Mouse (Mus musculus) heart, embryonic 10.5 days (tissue): ENCODE measurements around the gene Retnlg. TPM values are rescaled to one million over a fixed set of nuclear protein-coding genes. Genes with fewer than 3 reads are reported as not detected.

Experiments
- DNase-seq: peaks from one replicate; pipeline ENCODE4 v3.0.0-alpha.2; 2017; ENCODE audit warnings: low spot score
- H3K27ac ChIP-seq: fragments of 300-500 bp; sonication (generic); 2 replicates; pipeline ENCODE4 v1.5.1; 2016; ENCODE audit warnings: mild to moderate bottlenecking
- H3K27me3 ChIP-seq: fragments of 300-500 bp; sonication (generic); 2 replicates; pipeline ENCODE4 v1.6.1; 2016; ENCODE audit warnings: mild to moderate bottlenecking; ENCODE audit not compliant: poor library complexity, insufficient read depth, severe bottlenecking
- H3K36me3 ChIP-seq: fragments of 300-500 bp; sonication (generic); 2 replicates; pipeline ENCODE4 v1.6.1; 2016; ENCODE audit warnings: mild to moderate bottlenecking, moderate library complexity
- H3K4me1 ChIP-seq: fragments of 300-500 bp; sonication (generic); 2 replicates; pipeline ENCODE4 v1.6.1; 2016; ENCODE audit warnings: mild to moderate bottlenecking
- H3K4me3 ChIP-seq: fragments of 300-500 bp; sonication (generic); 2 replicates; pipeline ENCODE4 v1.5.1; 2016; ENCODE audit warnings: mild to moderate bottlenecking, moderate library complexity
- H3K9me3 ChIP-seq: fragments of 300-500 bp; sonication (generic); 2 replicates; pipeline ENCODE4 v1.6.1; 2016; ENCODE audit warnings: mild to moderate bottlenecking, moderate library complexity
- WGBS: fragments of 180-500 bp; shearing (Covaris S2); methylation state at CpG from one replicate; pipeline ENCODE4 v1.1.7; 2016; 5-methylcytosine and 5-hydroxymethylcytosine counted together
- polyA plus RNA-seq: library from polyadenylated mRNA; unstranded; fragments of >200 nt; fragmentation: Nextera tagmentation; extraction: Ambion mirVana; gene quantifications from 2 replicates; pipeline ENCODE4 v1.2.1, GENCODE M21; 2016

Retnlg gene
- polyA plus RNA-seq, 1 experiment from 2014 or later, result not detected

GRCm38 (mm10) chr16:48899868-48900267 lies 27.4 kb downstream of the Retnlg start:
- DNase-seq, result no peak
- WGBS, result 76% methylated on average over 1 of the region's 1 CpGs
- H3K36me3 ChIP-seq, result no peaks in the 10 kb centered on the region

GRCm38 (mm10) chr16:48911184-48911583 lies 38.8 kb downstream of the Retnlg start:
- H3K27ac ChIP-seq, result no peak overlapping the region
- H3K36me3 ChIP-seq, result no peaks in the 10 kb centered on the region
- no peaks in the 10 kb centered on the region for H3K9me3 ChIP-seq
- WGBS, result 83% methylated on average over 1 of the region's 1 CpGs
- H3K27me3 ChIP-seq, result no peaks in the 10 kb centered on the region
- DNase-seq, result no peak
- H3K4me1 ChIP-seq, result no peaks in the 10 kb centered on the region
- no peak overlapping the region for H3K4me3 ChIP-seq

More at GRCm38 (mm10) chr16:48899868-48900267, 27.4 kb downstream of the Retnlg start:
- Histone ChIP-seq H3K4me3 (no peak overlapping the region), H3K9me3 (0 out of 2 replicates have a peak, but pooled peaks cover 2% of the 10 kb centered on the region), H3K27me3 (no peaks in the 10 kb centered on the region), H3K4me1 (no peaks in the 10 kb centered on the region), H3K27ac (no peak overlapping the region)

GRCm38 (mm10) chr16:48913206-48913605 lies 40.8 kb downstream of the Retnlg start:
- Histone ChIP-seq H3K4me3 (no peak overlapping the region), H3K9me3 (no peaks in the 10 kb centered on the region), H3K4me1 (no peaks in the 10 kb centered on the region), H3K36me3 (no peaks in the 10 kb centered on the region), H3K27ac (no peak overlapping the region), H3K27me3 (no peaks in the 10 kb centered on the region)
- DNase-seq, result no peak
- 89% methylated on average over 3 of the region's 3 CpGs for WGBS

GRCm38 (mm10) chr16:48923724-48924123 lies 51.3 kb downstream of the Retnlg start:
- no peak overlapping the region for H3K4me3 ChIP-seq
- H3K4me1 ChIP-seq, result no peaks in the 10 kb centered on the region
- DNase-seq, result no peak
- H3K9me3 ChIP-seq, result no peaks in the 10 kb centered on the region
- no peak overlapping the region for H3K27ac ChIP-seq
- no peaks in the 10 kb centered on the region for H3K27me3 ChIP-seq
- peaks cover 58% of the 10 kb centered on the region for H3K36me3 ChIP-seq
- 50% methylated on average over 1 of the region's 1 CpGs for WGBS

Other genes with a start within 250 kb of the Retnlg start
- not detected in 2 replicates for gene Trat1, start 100.6 kb upstream of the Retnlg start, polyA plus RNA-seq
- not detected in 2 replicates for gene Retnlb, start 55.8 kb upstream of the Retnlg start, polyA plus RNA-seq
- gene Retnla, start 30.1 kb upstream of the Retnlg start, polyA plus RNA-seq, result not detected in 2 replicates
- gene Dzip3, start 121.5 kb downstream of the Retnlg start, polyA plus RNA-seq, result 23.2 and 26.3 TPM in 2 replicates
- gene Cip2a, start 121.6 kb downstream of the Retnlg start, polyA plus RNA-seq, result 30.4 and 31.8 TPM in 2 replicates
- 0.02 TPM in 1 of 2 replicates, not detected in the other for gene Myh15, start 184.9 kb downstream of the Retnlg start, polyA plus RNA-seq